Mouse (Mus musculus) natural killer cell, adult 2 months (primary cell): Measurements from ENCODE around the gene Als2cr12.
"Not testable (repeated sequence)": the region's sequence is repeated elsewhere in the genome, so short reads cannot be mapped to it uniquely, and the experiment has no call there.

Source experiments
- DNase-seq, 2 experiments: peaks; one replicate each; pipeline ENCODE4 v3.0.0; 2022; ENCODE audit warnings: low spot score in 2 of 2

The Als2cr12 gene

DNA sequence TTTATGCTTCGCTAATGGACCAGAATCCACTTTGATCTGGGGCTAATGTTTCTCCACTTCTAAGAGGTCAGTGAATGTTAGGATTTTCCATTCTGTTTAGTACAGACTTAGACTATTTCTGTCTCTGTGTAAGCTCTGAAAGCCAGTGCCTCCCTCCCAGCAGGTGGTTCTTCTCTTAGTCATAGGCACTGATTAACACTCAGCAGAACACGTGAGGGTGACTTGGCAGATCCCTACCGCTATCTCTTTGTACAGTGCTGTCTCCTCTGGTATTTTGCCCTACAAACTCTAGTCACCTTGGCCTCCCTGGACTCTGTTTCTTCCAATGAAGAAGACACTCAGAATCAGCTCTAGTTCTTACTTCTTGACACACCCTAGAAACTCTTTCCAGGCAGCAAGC lies 81.4 kb downstream of the Als2cr12 start:
- no peak for DNase-seq

- peak in 1 of 2 experiments; percentile 10 for DNase-seq
These were observed 82.0 kb downstream of the Als2cr12 start for GRCm38 (mm10) chr1:58613786-58614185.

- no peak for DNase-seq
These were observed 85.2 kb downstream of the Als2cr12 start for GRCm38 (mm10) chr1:58610611-58611010.

- no peak for DNase-seq
These were observed 85.6 kb downstream of the Als2cr12 start for GRCm38 (mm10) chr1:58610166-58610565.

DNA sequence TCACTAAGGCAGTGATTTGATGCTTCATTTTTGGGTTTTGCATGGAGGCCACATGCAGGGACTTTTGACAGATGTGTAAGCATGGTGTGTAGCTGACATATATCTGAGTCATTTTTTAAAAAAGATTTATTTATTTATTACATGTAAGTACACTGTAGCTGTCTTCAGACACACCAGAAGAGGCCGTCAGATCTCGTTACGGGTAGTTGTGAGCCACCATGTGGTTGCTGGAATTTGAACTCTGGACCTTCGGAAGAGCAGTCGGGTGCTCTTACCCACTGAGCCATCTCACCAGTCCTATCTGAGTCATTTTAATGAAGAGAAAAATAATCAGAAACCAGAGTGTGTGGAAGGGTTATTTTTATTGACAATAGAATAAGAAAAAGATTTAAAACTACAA lies 86.2 kb downstream of the Als2cr12 start:
- not testable (repeated sequence) for DNase-seq

- DNase-seq, result no peak
These were observed 92.1 kb downstream of the Als2cr12 start for GRCm38 (mm10) chr1:58603738-58604137.

GRCm38 (mm10) chr1:58602681-58603080 lies 93.1 kb downstream of the Als2cr12 start:
- DNase-seq, result no peak
